Mouse (Mus musculus): ENCODE data around the gene Impg1.

The Impg1 gene

GRCm38 (mm10) chr9:80282426-80282825 is 182.9 kb downstream of the Impg1 start:
- no peak for DNase-seq (ENCODE audit: low read depth)

- no peak for DNase-seq (ENCODE audit: low read depth)
Observed at GRCm38 (mm10) chr9:80280724-80281123, 184.6 kb downstream of the Impg1 start.

- DNase-seq (ENCODE audit: low read depth) = no peak
Observed at GRCm38 (mm10) chr9:80277770-80278169, 187.5 kb downstream of the Impg1 start.

DNA sequence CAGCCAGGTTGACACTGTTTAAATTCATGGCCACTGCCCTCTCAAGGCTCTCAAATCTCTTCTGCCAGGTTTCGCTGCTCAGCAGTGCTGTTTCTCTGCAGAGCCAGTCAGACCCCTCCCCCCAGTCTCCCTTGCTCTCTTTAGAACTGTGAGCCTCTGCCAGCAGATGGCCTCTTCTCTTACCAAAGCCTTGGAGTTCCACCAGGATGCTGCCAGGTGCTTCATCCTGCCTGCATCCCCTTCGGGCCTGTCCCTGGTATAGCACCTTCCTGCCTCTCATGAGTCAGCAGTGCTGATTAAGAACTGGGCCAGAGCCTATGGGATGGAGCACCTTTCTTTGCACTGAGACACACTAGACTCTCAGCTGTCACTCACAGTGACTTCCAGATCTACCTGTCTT is 188.1 kb downstream of the Impg1 start:
- DNase-seq (ENCODE audit: low read depth) = no peak

- DNase-seq (ENCODE audit: low read depth) = no peak
Observed at GRCm38 (mm10) chr9:80275772-80276134, 189.5 kb downstream of the Impg1 start.

GRCm38 (mm10) chr9:80275053-80275771 is 190.1 kb downstream of the Impg1 start:
- DNase-seq (ENCODE audit: low read depth) = no peak

DNA sequence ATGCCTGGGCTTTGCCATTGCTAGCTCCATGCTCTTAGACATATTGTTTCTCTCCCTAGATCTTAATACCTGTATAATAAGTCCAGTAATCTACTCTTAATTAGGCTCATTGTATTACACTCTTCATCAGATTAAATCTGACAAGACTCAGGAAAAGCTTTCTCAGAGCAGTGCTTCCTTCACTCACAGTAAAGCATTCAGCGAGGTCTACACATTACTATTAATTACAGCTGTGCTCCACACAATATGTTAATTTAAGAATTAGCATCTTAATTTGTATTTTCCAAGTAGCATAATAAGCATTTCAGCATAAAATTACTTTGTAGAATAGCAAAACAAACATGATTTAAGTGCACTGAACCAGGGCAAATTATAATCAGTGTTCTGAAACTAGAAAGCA is 192.3 kb downstream of the Impg1 start:
- no peak for DNase-seq (ENCODE audit: low read depth)

- DNase-seq (ENCODE audit: low read depth) = no peak
Observed at GRCm38 (mm10) chr9:80269596-80269995, 195.7 kb downstream of the Impg1 start.

- DNase-seq (ENCODE audit: low read depth) = no peak
Observed at GRCm38 (mm10) chr9:80266507-80266906, 198.8 kb downstream of the Impg1 start.

DNA sequence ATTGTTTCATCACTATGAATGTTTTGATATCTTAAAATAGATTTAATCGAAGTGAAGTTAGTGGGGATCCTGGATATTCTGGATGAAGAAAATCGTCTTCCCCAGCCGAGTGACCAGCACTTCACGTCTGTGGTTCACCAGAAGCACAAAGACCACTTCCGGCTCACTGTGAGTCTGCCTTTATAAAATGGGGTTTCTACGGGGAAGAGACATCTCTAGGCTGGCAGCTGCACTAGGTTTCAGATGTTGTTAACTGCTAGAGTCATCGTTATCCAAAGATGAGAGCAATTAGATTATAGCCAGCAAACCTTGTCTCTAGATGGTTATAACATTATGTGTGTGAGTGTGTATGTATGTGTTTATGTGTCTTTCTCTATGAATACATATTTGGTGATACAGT is 199.2 kb downstream of the Impg1 start:
- no peak for DNase-seq (ENCODE audit: low read depth)

All from c-Kit-positive CD71-negative TER-119-negative erythroid progenitor cells, embryonic 14.5 days (primary cell).